Mouse (Mus musculus): ENCODE measurements at regions not wholly inside any gene's neighbourhood (a gene's known extent, or its start where the extent isn't known, plus 50 kb on each side); places are given as distances from the start of the nearest gene placed in this dataset.
"Not testable (repeated sequence)": the region's sequence is repeated elsewhere in the genome, so short reads cannot be mapped to it uniquely, and the experiment has no call there.

DNA sequence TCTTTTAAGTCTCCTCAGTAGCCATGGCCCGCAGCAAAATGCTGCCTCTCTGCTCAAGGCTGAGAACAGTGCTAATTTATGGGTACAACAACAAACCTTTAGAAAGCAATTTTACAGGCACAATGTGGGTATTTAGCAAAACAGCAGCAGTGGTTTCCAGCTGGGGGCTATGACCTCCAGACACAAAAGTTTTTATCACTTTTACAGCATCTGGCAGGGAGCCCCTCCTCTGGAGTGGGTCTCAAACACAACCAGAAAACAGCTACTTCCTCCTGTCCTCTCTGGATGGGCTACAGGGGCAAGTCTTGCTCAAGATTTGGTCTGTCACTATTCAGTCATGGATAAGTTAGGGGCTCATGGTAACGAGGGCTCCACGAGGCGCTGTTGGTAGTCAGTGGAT lies 137.1 kb upstream of the Trpc7 start:
- Histone ChIP-seq H3K36me3 (ENCODE audit: control insufficient read depth, insufficient read depth) (no peaks in the 10 kb centered on the region), H3K4me3 (ENCODE audit: low read length) (no peak overlapping the region), H3K9me3 (replicated peaks; ENCODE audit: control insufficient read depth, low read length) (no peaks in the 10 kb centered on the region), H3K4me1 (ENCODE audit: control insufficient read depth, insufficient read depth, low read length) (no peaks in the 10 kb centered on the region), H3K9ac (ENCODE audit: low read length) (no peak overlapping the region), H3K27ac (ENCODE audit: low read length) (no peak overlapping the region), H3K27me3 (ENCODE audit: control insufficient read depth, insufficient read depth, low read length) (no peaks in the 10 kb centered on the region), H3K4me2 (ENCODE audit: low read depth, low read length) (no peak overlapping the region)
- ATAC-seq (replicated peaks; ENCODE audit: extremely low read depth, insufficient read depth, low FRiP score), result no peak
- WGBS, result 67% methylated on average over 4 of the region's 4 CpGs

DNA sequence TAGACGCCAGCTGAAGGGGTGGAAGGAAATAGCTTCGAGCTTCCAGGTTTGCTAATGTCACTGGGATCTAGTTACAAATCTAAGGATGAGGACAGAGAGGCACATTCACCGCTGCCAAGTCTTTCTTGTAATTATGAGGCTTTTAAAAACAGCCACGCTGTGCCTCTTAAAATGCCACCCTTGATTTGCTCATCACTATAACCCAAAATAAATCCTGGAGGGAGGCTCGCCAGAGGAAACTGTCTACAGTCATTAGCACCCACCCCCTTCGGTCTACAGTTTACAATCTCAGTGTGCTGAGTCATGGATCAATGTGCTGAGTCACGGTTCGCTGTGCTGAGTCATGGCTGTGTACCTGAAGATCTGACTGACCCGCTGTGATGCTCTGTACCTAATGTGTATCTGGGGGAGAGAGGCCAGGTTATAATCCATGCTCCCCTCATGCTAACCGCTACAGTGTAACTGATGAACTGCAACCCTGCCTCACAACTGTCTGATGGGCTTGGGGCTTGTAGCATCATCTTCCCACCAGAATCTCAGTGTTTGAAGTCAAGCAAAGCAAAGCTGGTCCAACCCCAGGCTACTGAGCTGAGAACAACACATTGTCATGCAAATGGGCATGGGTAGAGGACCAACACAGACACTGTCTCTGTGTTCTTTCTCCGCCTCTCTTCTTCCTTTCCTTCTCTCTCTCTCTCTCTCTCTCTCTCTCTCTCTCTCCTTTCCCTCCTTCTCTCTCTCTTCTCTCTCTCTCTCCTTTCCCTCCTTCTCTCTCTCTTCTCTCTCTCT lies 122.0 kb upstream of the Trpc7 start:
- WGBS, result 64% methylated on average over 11 of the region's 11 CpGs
- no peak overlapping the region for H3K27ac ChIP-seq (ENCODE audit: low read length)

DNA sequence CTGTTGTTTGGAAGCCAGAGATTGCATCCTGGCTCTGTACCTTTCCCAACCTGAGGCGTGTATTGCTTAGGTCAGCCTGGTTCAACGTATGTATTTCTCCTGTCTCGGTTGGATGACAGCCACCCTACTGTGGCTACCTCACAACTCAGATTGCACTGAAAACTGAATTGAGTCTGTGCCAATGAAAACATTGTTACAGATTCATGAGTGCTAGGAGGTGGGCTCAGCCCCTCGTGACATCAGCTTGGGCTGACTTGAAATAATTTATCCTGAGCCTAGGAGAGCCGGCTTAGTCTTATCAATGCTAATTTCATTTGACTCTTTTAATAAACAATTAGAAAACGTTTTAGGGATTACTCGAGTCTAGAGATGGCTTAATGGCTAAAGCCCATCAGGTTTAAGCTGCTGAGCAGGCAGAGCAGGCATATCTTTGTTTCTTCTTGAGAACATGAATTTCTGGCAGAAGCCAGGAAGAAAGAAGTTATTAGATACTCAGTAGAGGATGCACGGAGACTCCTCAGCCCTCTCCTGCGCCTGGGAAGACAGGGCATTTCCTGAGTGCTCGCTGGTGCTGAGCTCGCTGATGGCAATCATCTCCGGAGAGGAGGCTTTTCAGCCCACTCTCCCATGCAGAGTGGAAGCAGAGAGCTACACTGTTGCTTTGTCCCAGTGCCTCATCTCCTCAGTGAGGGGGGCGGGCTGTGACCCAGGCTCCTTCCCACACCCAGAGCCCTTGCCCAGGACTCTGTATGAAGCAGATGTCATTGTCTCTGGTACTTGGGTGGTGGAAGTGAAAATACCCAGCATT lies 120.9 kb upstream of the Trpc7 start:
- ATAC-seq (replicated peaks; ENCODE audit: extremely low read depth, insufficient read depth, low FRiP score), result no peak
- Histone ChIP-seq H3K36me3 (ENCODE audit: control insufficient read depth, insufficient read depth) (no peaks in the 10 kb centered on the region), H3K4me2 (ENCODE audit: low read depth, low read length) (no peak overlapping the region), H3K9me3 (replicated peaks; ENCODE audit: control insufficient read depth, low read length) (no peaks in the 10 kb centered on the region), H3K9ac (ENCODE audit: low read length) (no peak overlapping the region), H3K4me1 (ENCODE audit: control insufficient read depth, insufficient read depth, low read length) (no peaks in the 10 kb centered on the region), H3K27me3 (ENCODE audit: control insufficient read depth, insufficient read depth, low read length) (no peaks in the 10 kb centered on the region), H3K27ac (ENCODE audit: low read length) (no peak overlapping the region), H3K4me3 (ENCODE audit: low read length) (no peak overlapping the region)
- 50% methylated on average over 13 of the region's 13 CpGs for WGBS

More for the DNA sequence above, 122.0 kb upstream of the Trpc7 start:
- Histone ChIP-seq H3K9me3 (replicated peaks; ENCODE audit: control insufficient read depth, low read length) (no peaks in the 10 kb centered on the region), H3K27me3 (ENCODE audit: control insufficient read depth, insufficient read depth, low read length) (no peaks in the 10 kb centered on the region), H3K36me3 (ENCODE audit: control insufficient read depth, insufficient read depth) (no peaks in the 10 kb centered on the region), H3K4me1 (ENCODE audit: control insufficient read depth, insufficient read depth, low read length) (no peaks in the 10 kb centered on the region), H3K4me2 (ENCODE audit: low read depth, low read length) (no peak overlapping the region), H3K9ac (ENCODE audit: low read length) (no peak overlapping the region), H3K4me3 (ENCODE audit: low read length) (no peak overlapping the region)
- no peak for ATAC-seq (replicated peaks; ENCODE audit: extremely low read depth, insufficient read depth, low FRiP score)

DNA sequence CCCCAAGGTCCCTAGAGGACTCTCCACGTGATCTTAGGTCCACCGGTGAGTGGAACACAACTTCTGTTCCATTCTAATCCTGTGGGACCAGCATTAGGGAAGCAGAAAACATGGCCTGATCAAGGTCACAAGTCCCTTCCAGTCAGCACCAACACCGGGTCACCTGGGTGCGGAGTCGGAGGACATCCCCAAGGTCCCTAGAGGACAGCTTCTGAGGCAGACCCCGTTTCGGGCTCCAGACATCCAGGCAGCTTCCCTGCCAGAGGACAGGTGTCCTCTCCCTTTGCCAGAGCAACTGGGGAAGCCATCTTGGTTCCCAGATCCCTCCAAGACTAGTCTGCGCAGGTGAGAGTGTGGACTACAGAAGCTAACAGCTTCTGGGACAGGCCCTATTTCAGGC lies 111.4 kb upstream of the Trpc7 start:
- 90% methylated on average over 8 of the region's 8 CpGs for WGBS
- not testable (repeated sequence) for H3K27me3 ChIP-seq (ENCODE audit: control insufficient read depth, insufficient read depth, low read length); H3K9ac ChIP-seq (ENCODE audit: low read length); H3K36me3 ChIP-seq (ENCODE audit: control insufficient read depth, insufficient read depth); ATAC-seq (replicated peaks; ENCODE audit: extremely low read depth, insufficient read depth, low FRiP score); H3K4me1 ChIP-seq (ENCODE audit: control insufficient read depth, insufficient read depth, low read length); H3K9me3 ChIP-seq (replicated peaks; ENCODE audit: control insufficient read depth, low read length); H3K4me3 ChIP-seq (ENCODE audit: low read length); H3K4me2 ChIP-seq (ENCODE audit: low read depth, low read length); H3K27ac ChIP-seq (ENCODE audit: low read length)

DNA sequence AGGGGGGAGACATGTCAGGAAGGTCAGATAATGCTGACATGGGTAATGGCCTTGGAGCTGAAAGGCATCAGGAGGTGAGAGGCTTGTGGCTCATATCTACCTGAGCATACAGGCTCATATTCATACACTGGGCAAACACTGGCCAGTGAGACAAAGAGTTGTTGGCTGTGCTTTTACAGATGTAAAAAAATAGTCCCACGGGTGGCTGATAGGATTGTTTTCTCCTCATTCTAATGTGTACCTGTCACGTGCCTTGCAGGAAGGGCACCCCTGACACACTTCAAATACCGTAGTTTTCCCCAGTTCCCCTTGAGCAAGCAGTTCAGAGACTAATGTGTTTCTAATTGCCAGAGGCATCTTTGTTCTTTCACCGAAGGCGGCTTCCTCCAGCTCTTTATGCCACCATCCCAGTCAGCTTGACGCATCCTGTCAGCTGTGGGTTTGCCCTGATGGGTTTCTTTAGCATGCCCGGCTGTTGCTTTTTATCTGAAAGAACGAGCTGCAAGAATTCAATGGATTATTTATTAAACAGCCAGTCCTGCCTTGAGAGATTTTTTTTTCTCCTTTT lies 107.9 kb upstream of the Trpc7 start:
- WGBS, result 55% methylated on average over 8 of the region's 8 CpGs
- no peak overlapping the region for H3K4me2 ChIP-seq (ENCODE audit: low read depth, low read length)
- no peak overlapping the region for H3K9ac ChIP-seq (ENCODE audit: low read length)
- no peak for ATAC-seq (replicated peaks; ENCODE audit: extremely low read depth, insufficient read depth, low FRiP score)
- H3K36me3 ChIP-seq (ENCODE audit: control insufficient read depth, insufficient read depth), result no peaks in the 10 kb centered on the region
- no peak overlapping the region for H3K4me3 ChIP-seq (ENCODE audit: low read length)
- no peaks in the 10 kb centered on the region for H3K9me3 ChIP-seq (replicated peaks; ENCODE audit: control insufficient read depth, low read length)
- H3K27me3 ChIP-seq (ENCODE audit: control insufficient read depth, insufficient read depth, low read length), result no peaks in the 10 kb centered on the region
- H3K4me1 ChIP-seq (ENCODE audit: control insufficient read depth, insufficient read depth, low read length), result no peaks in the 10 kb centered on the region
- no peak overlapping the region for H3K27ac ChIP-seq (ENCODE audit: low read length)

DNA sequence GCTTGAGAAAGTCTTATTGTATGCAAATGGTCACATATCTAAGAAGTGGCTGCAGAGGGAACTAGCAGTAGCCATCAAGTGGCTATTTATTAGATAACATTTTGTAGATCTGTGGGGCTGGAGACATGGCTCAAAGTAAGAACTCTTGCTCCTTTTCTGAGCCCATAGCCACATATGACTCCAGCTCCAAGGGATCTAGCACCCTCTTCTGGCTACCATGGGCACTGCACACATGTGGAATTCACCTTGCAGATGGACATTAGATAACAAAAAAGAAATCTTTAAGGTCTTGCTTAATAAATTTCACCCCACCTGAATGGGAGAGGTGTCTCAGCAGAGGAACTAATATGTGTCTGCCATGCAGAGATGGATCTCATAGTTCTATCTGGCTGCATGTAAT lies 96.2 kb upstream of the Trpc7 start:
- no peak for ATAC-seq (replicated peaks; ENCODE audit: extremely low read depth, insufficient read depth, low FRiP score)
- H3K4me2 ChIP-seq (ENCODE audit: low read depth, low read length), result no peak overlapping the region
- H3K36me3 ChIP-seq (ENCODE audit: control insufficient read depth, insufficient read depth), result no peaks in the 10 kb centered on the region
- no peak overlapping the region for H3K27ac ChIP-seq (ENCODE audit: low read length)
- H3K27me3 ChIP-seq (ENCODE audit: control insufficient read depth, insufficient read depth, low read length), result no peaks in the 10 kb centered on the region
- no peaks in the 10 kb centered on the region for H3K4me1 ChIP-seq (ENCODE audit: control insufficient read depth, insufficient read depth, low read length)
- no peak overlapping the region for H3K4me3 ChIP-seq (ENCODE audit: low read length)
- no peak overlapping the region for H3K9ac ChIP-seq (ENCODE audit: low read length)
- peaks cover 6% of the 10 kb centered on the region for H3K9me3 ChIP-seq (replicated peaks; ENCODE audit: control insufficient read depth, low read length)

DNA sequence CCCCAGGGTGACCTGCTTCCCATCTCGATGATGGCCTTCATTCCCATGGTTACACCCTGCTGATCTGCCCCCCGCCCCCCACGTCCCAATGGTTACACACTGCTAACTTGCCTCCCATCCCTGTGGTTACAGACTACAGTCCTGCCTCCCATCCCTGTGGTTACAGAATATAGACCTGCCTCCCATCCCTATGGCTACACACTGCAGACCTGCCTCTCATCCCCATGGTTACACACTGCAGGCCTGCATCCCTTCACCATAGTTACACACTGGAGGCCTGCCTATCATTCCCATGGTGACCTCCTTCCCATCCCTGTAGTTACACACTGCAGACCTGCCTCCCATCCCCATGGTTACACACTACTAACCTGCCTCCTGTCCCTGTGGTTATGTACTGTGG lies 78.3 kb upstream of the Trpc7 start:
- Histone ChIP-seq H3K4me2 (ENCODE audit: low read depth, low read length) (no peak overlapping the region), H3K9me3 (replicated peaks; ENCODE audit: control insufficient read depth, low read length) (peaks cover 5% of the 10 kb centered on the region; the same call in 1 of the 2 replicates), H3K36me3 (ENCODE audit: control insufficient read depth, insufficient read depth) (no peaks in the 10 kb centered on the region), H3K27me3 (ENCODE audit: control insufficient read depth, insufficient read depth, low read length) (no peaks in the 10 kb centered on the region), H3K4me1 (ENCODE audit: control insufficient read depth, insufficient read depth, low read length) (no peaks in the 10 kb centered on the region), H3K9ac (ENCODE audit: low read length) (no peak overlapping the region), H3K4me3 (ENCODE audit: low read length) (no peak overlapping the region), H3K27ac (ENCODE audit: low read length) (no peak overlapping the region)
- 67% methylated on average over 3 of the region's 3 CpGs for WGBS
- no peak for ATAC-seq (replicated peaks; ENCODE audit: extremely low read depth, insufficient read depth, low FRiP score)

DNA sequence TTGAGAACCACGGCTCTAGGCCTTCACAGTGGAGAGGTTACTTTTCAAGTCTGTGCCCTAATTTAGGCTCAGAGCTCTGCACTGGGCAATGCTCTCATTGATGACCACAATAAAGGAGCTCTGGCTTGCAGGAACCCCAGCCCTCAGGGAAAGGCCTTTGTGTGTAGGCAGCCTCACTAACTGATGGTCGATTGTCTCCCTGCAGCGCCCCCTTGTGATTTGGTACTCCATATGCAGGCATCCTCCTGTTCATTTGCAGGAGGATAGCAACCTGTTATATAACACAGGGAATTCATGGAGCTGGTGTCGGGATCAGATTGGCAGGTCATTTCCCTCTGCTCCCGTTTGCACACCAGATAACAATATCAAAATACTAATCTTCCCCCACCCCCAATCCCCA lies 59.6 kb upstream of the Trpc7 start:
- Histone ChIP-seq H3K4me2 (ENCODE audit: low read depth, low read length) (no peak overlapping the region), H3K4me1 (ENCODE audit: control insufficient read depth, insufficient read depth, low read length) (no peaks in the 10 kb centered on the region), H3K27ac (ENCODE audit: low read length) (no peak overlapping the region), H3K9ac (ENCODE audit: low read length) (no peak overlapping the region), H3K27me3 (ENCODE audit: control insufficient read depth, insufficient read depth, low read length) (no peaks in the 10 kb centered on the region), H3K4me3 (ENCODE audit: low read length) (no peak overlapping the region), H3K9me3 (replicated peaks; ENCODE audit: control insufficient read depth, low read length) (no peaks in the 10 kb centered on the region), H3K36me3 (ENCODE audit: control insufficient read depth, insufficient read depth) (no peaks in the 10 kb centered on the region)
- ATAC-seq (replicated peaks; ENCODE audit: extremely low read depth, insufficient read depth, low FRiP score), result no peak
- 47% methylated on average over 5 of the region's 5 CpGs for whole genome bisulfite sequencing

DNA sequence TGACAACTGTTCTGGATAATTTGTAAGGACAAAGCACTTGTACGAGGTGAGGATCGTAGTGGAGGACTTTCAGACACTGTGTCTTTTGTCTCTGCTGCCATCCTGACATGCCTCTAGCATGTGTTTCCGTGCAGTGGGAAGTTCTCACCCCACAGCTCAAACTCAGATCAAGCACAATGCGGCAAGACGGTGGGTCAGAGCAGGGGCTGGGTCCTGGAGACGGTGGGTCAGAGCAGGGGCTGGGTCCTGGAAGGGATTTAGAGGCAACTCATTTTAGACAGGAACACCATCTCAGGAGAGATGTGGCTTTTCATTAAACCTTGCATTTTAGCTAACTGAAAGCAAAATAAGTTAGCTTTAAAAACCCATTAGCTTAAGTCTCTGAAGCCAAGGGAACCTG lies 52.3 kb upstream of the Trpc7 start:
- Histone ChIP-seq H3K36me3 (ENCODE audit: control insufficient read depth, insufficient read depth) (no peaks in the 10 kb centered on the region), H3K4me1 (ENCODE audit: control insufficient read depth, insufficient read depth, low read length) (no peaks in the 10 kb centered on the region), H3K27me3 (ENCODE audit: control insufficient read depth, insufficient read depth, low read length) (no peaks in the 10 kb centered on the region), H3K9me3 (replicated peaks; ENCODE audit: control insufficient read depth, low read length) (no peaks in the 10 kb centered on the region), H3K27ac (ENCODE audit: low read length) (no peak overlapping the region), H3K4me2 (ENCODE audit: low read depth, low read length) (no peak overlapping the region), H3K4me3 (ENCODE audit: low read length) (no peak overlapping the region), H3K9ac (ENCODE audit: low read length) (no peak overlapping the region)
- WGBS, result 82% methylated on average over 6 of the region's 6 CpGs
- no peak for ATAC-seq (replicated peaks; ENCODE audit: extremely low read depth, insufficient read depth, low FRiP score)
